Comparison of ENCODE assay signal across 23 mouse cellular contexts in genomic region chr1:95113493-95113892, GRCm38 (mm10).
A peak's percentile ranks its signal among the peaks of the same experiment; 100 is the strongest.
DNase-seq lines count a peak whose midpoint lies in the region; ATAC-seq and TF ChIP-seq lines count a peak whose summit lies in the region.
"Had no signal": no experiment of that assay in that cellular context is flagged by ENCODE, and none has a peak within 500 bp of the region (broad histone marks: within the 10 kb centered on the region; RNA-seq: fewer than 3 reads in every experiment).

No protein-coding gene starts in this region.

- no peak overlapping the region for H3K27ac ChIP-seq in intestine, postnatal 0 days (ENCODE audit: low read depth, low read length)
- no peak overlapping the region for H3K27ac ChIP-seq in intestine, embryonic 15.5 days
- H3K27ac ChIP-seq: embryonic facial prominence, embryonic 13.5 days; forebrain, embryonic 12.5 days; hindbrain, embryonic 10.5 days; hindbrain, embryonic 14.5 days had no signal

- H3K36me3 ChIP-seq in intestine, postnatal 0 days (ENCODE audit: control insufficient read depth, insufficient read depth), result no peaks in the 10 kb centered on the region
- no peaks in the 10 kb centered on the region for H3K36me3 ChIP-seq in intestine, embryonic 15.5 days
- H3K36me3 ChIP-seq: embryonic facial prominence, embryonic 13.5 days; forebrain, embryonic 12.5 days; heart, embryonic 12.5 days; hindbrain, embryonic 10.5 days had no signal

- 91% methylated on average over 2 of the region's 2 CpGs for WGBS in intestine, postnatal 0 days
- 85% methylated on average over 2 of the region's 2 CpGs for WGBS in intestine, embryonic 15.5 days

- H3K9ac ChIP-seq in intestine, postnatal 0 days (ENCODE audit: low read depth, low read length), result no peak overlapping the region
- H3K9ac ChIP-seq in intestine, embryonic 15.5 days, result no peak overlapping the region
- H3K9ac ChIP-seq: embryonic facial prominence, embryonic 13.5 days; forebrain, embryonic 12.5 days; heart, embryonic 12.5 days; hindbrain, embryonic 14.5 days had no signal

- peak; percentile 31 for DNase-seq in 416B (ENCODE audit: low read depth)
- peak; percentile 40 for DNase-seq in A20 (ENCODE audit: low read depth, low spot score)
- DNase-seq in induced T-regulatory cell, adult 2 months (ENCODE audit: low read depth), result peak; percentile 4
- no peak for DNase-seq in kidney, postnatal 36 days
- no peak for DNase-seq in gastrocnemius, postnatal 36 days
- DNase-seq: adrenal gland, postnatal 14 days; cerebellum, adult 11-12 months; cerebellum, adult 9-10 months; cerebellum, postnatal 25 days; gastrocnemius, postnatal 25 days; heart, adult 18-20 months; kidney, adult 18-20 months had no signal

- no peak for ATAC-seq in intestine, postnatal 0 days
- no peak for ATAC-seq in intestine, embryonic 15.5 days
- ATAC-seq: activated CD4-positive, CD25-positive, alpha-beta regulatory T cell, adult 4 months; forebrain, embryonic 16.5 days; inflammation-experienced regulatory T-cells, adult 6 months; Patski had no signal

- H3K4me2 ChIP-seq in intestine, postnatal 0 days (replicated peaks; ENCODE audit: low read depth), result no peak overlapping the region
- no peak overlapping the region for H3K4me2 ChIP-seq in intestine, embryonic 15.5 days (replicated peaks)
- H3K4me2 ChIP-seq: embryonic facial prominence, embryonic 13.5 days; forebrain, embryonic 12.5 days; heart, embryonic 12.5 days; hindbrain, embryonic 14.5 days had no signal

- no peak overlapping the region for H3K4me3 ChIP-seq in intestine, postnatal 0 days (ENCODE audit: low read depth, low read length)
- no peak overlapping the region for H3K4me3 ChIP-seq in intestine, embryonic 15.5 days (replicated peaks)
- H3K4me3 ChIP-seq: embryonic facial prominence, embryonic 13.5 days; forebrain, embryonic 12.5 days; heart, embryonic 12.5 days; hindbrain, embryonic 10.5 days had no signal

- intact Hi-C loops in gastrocnemius, postnatal 36 days (cut with DNase I), result no loop called here

- no peaks in the 10 kb centered on the region for H3K4me1 ChIP-seq in intestine, postnatal 0 days (replicated peaks; ENCODE audit: control insufficient read depth, insufficient read depth, low read length)
- H3K4me1 ChIP-seq in intestine, embryonic 15.5 days (replicated peaks), result no peaks in the 10 kb centered on the region
- H3K4me1 ChIP-seq: embryonic facial prominence, embryonic 13.5 days; forebrain, embryonic 12.5 days; heart, embryonic 12.5 days; hindbrain, embryonic 10.5 days had no signal

- TF ChIP-seq CTCF in intestine, postnatal 0 days (IDR thresholded peaks at IDR 0.05; ENCODE audit: low read depth), result 0 out of 2 replicates have a peak, but pooled peaks have one; percentile 12

- H3K27me3 ChIP-seq in intestine, postnatal 0 days (replicated peaks; ENCODE audit: control insufficient read depth, insufficient read depth, low read length), result no peaks in the 10 kb centered on the region
- no peaks in the 10 kb centered on the region for H3K27me3 ChIP-seq in intestine, embryonic 15.5 days (replicated peaks)
- H3K27me3 ChIP-seq: embryonic facial prominence, embryonic 13.5 days; forebrain, embryonic 12.5 days; heart, embryonic 12.5 days; Patski had no signal

- no peaks in the 10 kb centered on the region for H3K9me3 ChIP-seq in intestine, postnatal 0 days (ENCODE audit: control insufficient read depth)
- H3K9me3 ChIP-seq in intestine, embryonic 15.5 days, result no peaks in the 10 kb centered on the region
- H3K9me3 ChIP-seq: embryonic facial prominence, embryonic 13.5 days; forebrain, embryonic 12.5 days; heart, embryonic 12.5 days; hindbrain, embryonic 10.5 days had no signal

Comparison
In these comparisons a context has a peak if more than half of its experiments do, and no peak if none do; other contexts are left out.
1. DNase-seq: peak in 416B (single experiment), A20 (single experiment) and induced T-regulatory cell, adult 2 months (single experiment); none in kidney, postnatal 36 days (0 of 2) and gastrocnemius, postnatal 36 days (0 of 2).